8 mouse cellular contexts compared by ENCODE assay signal in genomic region chr15:81809550-81809949, GRCm38 (mm10). TPM values are rescaled to one million over a fixed set of nuclear protein-coding genes. Genes with fewer than 3 reads are reported as not detected.
A peak's percentile ranks its signal among the peaks of the same experiment; 100 is the strongest.
DNase-seq lines count a peak whose midpoint lies in the region; ATAC-seq and TF ChIP-seq lines count a peak whose summit lies in the region.

No protein-coding gene starts in this region.

- no peak for DNase-seq in hindbrain, embryonic 10.5 days (ENCODE audit: low spot score)
- DNase-seq in hindbrain, embryonic 11.5 days (ENCODE audit: low spot score): no peak
- DNase-seq in embryonic facial prominence, embryonic 11.5 days (ENCODE audit: low spot score): no peak
- no peak for DNase-seq in frontal cortex, postnatal 10 days (ENCODE audit: low spot score in 2 of 2)
- DNase-seq in thymus, adult 18-20 months: no peak
- no peak for DNase-seq in Muller cell, postnatal 12 days (ENCODE audit: inconsistent ontology term)

- H3K79me2 ChIP-seq in myocyte (ENCODE audit: control insufficient read depth, insufficient read depth): peaks cover 26% of the 10 kb centered on the region

- H3K36me3 ChIP-seq in hindbrain, embryonic 10.5 days: no peaks in the 10 kb centered on the region
- no peaks in the 10 kb centered on the region for H3K36me3 ChIP-seq in hindbrain, embryonic 11.5 days (ENCODE audit: control insufficient read depth, insufficient read depth, low read length)
- H3K36me3 ChIP-seq in embryonic facial prominence, embryonic 11.5 days (replicated peaks; ENCODE audit: control insufficient read depth, insufficient read depth, low read depth, low read length): no peaks in the 10 kb centered on the region
- no peaks in the 10 kb centered on the region for H3K36me3 ChIP-seq in intestine, embryonic 15.5 days
- H3K36me3 ChIP-seq in myocyte (ENCODE audit: control insufficient read depth, insufficient read depth): no peaks in the 10 kb centered on the region

- TF ChIP-seq POLR2A in myocyte (IDR thresholded peaks at IDR 0.05; ENCODE audit: insufficient read length, low read depth): no peak

- WGBS in hindbrain, embryonic 10.5 days: 68% methylated on average over 1 of the region's 1 CpGs
- WGBS in hindbrain, embryonic 11.5 days: 55% methylated on average over 1 of the region's 1 CpGs
- 59% methylated on average over 1 of the region's 1 CpGs for WGBS in embryonic facial prominence, embryonic 11.5 days
- 22% methylated on average over 1 of the region's 1 CpGs for WGBS in intestine, embryonic 15.5 days

- peak overlapping the region; percentile 95 for H3K27ac ChIP-seq in hindbrain, embryonic 10.5 days
- no peak overlapping the region for H3K27ac ChIP-seq in hindbrain, embryonic 11.5 days (ENCODE audit: low read depth, low read length)
- no peak overlapping the region for H3K27ac ChIP-seq in embryonic facial prominence, embryonic 11.5 days (replicated peaks; ENCODE audit: low read depth, low read length)
- H3K27ac ChIP-seq in intestine, embryonic 15.5 days: peak overlapping the region; percentile 86

- H3K4me1 ChIP-seq in hindbrain, embryonic 10.5 days (replicated peaks): peaks cover 50% of the 10 kb centered on the region
- H3K4me1 ChIP-seq in hindbrain, embryonic 11.5 days (replicated peaks; ENCODE audit: control insufficient read depth, insufficient read depth, low read length): peaks cover 9% of the 10 kb centered on the region
- no peaks in the 10 kb centered on the region for H3K4me1 ChIP-seq in embryonic facial prominence, embryonic 11.5 days (ENCODE audit: control insufficient read depth, insufficient read depth, low read length)
- H3K4me1 ChIP-seq in intestine, embryonic 15.5 days (replicated peaks): peaks cover 20% of the 10 kb centered on the region

- H3K27me3 ChIP-seq in hindbrain, embryonic 10.5 days (ENCODE audit: insufficient read depth, poor library complexity, severe bottlenecking): peaks cover 6% of the 10 kb centered on the region; the same call in 1 of the 2 replicates
- no peaks in the 10 kb centered on the region for H3K27me3 ChIP-seq in hindbrain, embryonic 11.5 days (ENCODE audit: control insufficient read depth, insufficient read depth, low read length)
- H3K27me3 ChIP-seq in embryonic facial prominence, embryonic 11.5 days (ENCODE audit: control insufficient read depth, insufficient read depth, low read length): no peaks in the 10 kb centered on the region
- no peaks in the 10 kb centered on the region for H3K27me3 ChIP-seq in intestine, embryonic 15.5 days (replicated peaks)
- no peaks in the 10 kb centered on the region for H3K27me3 ChIP-seq in myocyte (ENCODE audit: control insufficient read depth, insufficient read depth, insufficient read length)

- H3K4me2 ChIP-seq in hindbrain, embryonic 11.5 days (replicated peaks; ENCODE audit: low read depth, low read length): no peak overlapping the region
- peak overlapping the region; percentile 69; the same call in 1 of the 2 replicates for H3K4me2 ChIP-seq in embryonic facial prominence, embryonic 11.5 days (ENCODE audit: low read depth, low read length)
- peak overlapping the region; percentile 84 for H3K4me2 ChIP-seq in intestine, embryonic 15.5 days (replicated peaks)
- H3K4me2 ChIP-seq in myocyte (ENCODE audit: low read depth): peak overlapping the region; percentile 98

- H3K9ac ChIP-seq in hindbrain, embryonic 11.5 days (ENCODE audit: low read depth, low read length): no peak overlapping the region
- no peak overlapping the region for H3K9ac ChIP-seq in embryonic facial prominence, embryonic 11.5 days (replicated peaks; ENCODE audit: low read length)
- H3K9ac ChIP-seq in intestine, embryonic 15.5 days: no peak overlapping the region

- H3ac ChIP-seq in myocyte (ENCODE audit: control insufficient read depth, insufficient read length): no peak overlapping the region

- no peaks in the 10 kb centered on the region for H3K9me3 ChIP-seq in hindbrain, embryonic 10.5 days
- no peaks in the 10 kb centered on the region for H3K9me3 ChIP-seq in hindbrain, embryonic 11.5 days (ENCODE audit: control insufficient read depth, low read length)
- no peaks in the 10 kb centered on the region for H3K9me3 ChIP-seq in embryonic facial prominence, embryonic 11.5 days (replicated peaks; ENCODE audit: control insufficient read depth, low read length)
- H3K9me3 ChIP-seq in intestine, embryonic 15.5 days: no peaks in the 10 kb centered on the region

- H3K4me3 ChIP-seq in hindbrain, embryonic 10.5 days: peak overlapping the region; percentile 88
- no peak overlapping the region for H3K4me3 ChIP-seq in hindbrain, embryonic 11.5 days (ENCODE audit: low read depth, low read length)
- no peak overlapping the region for H3K4me3 ChIP-seq in embryonic facial prominence, embryonic 11.5 days (ENCODE audit: low read depth, low read length)
- H3K4me3 ChIP-seq in intestine, embryonic 15.5 days (replicated peaks): no peak overlapping the region; the same call in 1 of the 2 replicates
- H3K4me3 ChIP-seq in myocyte: peak overlapping the region; percentile 44

- no peak for ATAC-seq in hindbrain, embryonic 11.5 days (ENCODE audit: low FRiP score)
- ATAC-seq in embryonic facial prominence, embryonic 11.5 days (replicated peaks; ENCODE audit: insufficient number of reproducible peaks, low FRiP score, low TSS enrichment, low read depth): no peak
- no peak for ATAC-seq in intestine, embryonic 15.5 days

TF ChIP-seq in myocyte, 11 proteins besides CTCF, POLR2A, EP300 and RAD21:
- TF ChIP-seq SRF (IDR thresholded peaks at IDR 0.05; ENCODE audit: control insufficient read depth, insufficient read length, low read depth) (no peak), MAX (IDR thresholded peaks at IDR 0.05; ENCODE audit: low read depth) (no peak), POLR2AphosphoS2 (IDR thresholded peaks at IDR 0.05; ENCODE audit: insufficient read length, low read depth) (no peak)

RNA-seq across cellular contexts. Expression of gene Tef, which starts 7.3 kb away (rescaled TPM):
- 16.4 and 19.4 TPM in 2 replicates for polyA plus RNA-seq in hindbrain, embryonic 10.5 days (2016; fragmentation: Nextera tagmentation; extraction: Ambion mirVana)
- polyA plus RNA-seq in hindbrain, embryonic 11.5 days (2014; fragmentation: Nextera tagmentation; extraction: Ambion mirVana): 12.0 and 12.4 TPM in 2 replicates
- polyA plus RNA-seq in embryonic facial prominence, embryonic 11.5 days (2014; fragmentation: Nextera tagmentation; extraction: Ambion mirVana): 11.4 and 13.1 TPM in 2 replicates
- 15.9 and 17.7 TPM in 2 replicates for polyA plus RNA-seq in intestine, embryonic 15.5 days (2015; fragmentation: Nextera tagmentation; extraction: Ambion mirVana)
- polyA plus RNA-seq in myocyte (2012; fragmentation: generic; extraction: Trizol): 58.4 TPM

RNA-seq across cellular contexts. Expression of gene Tob2, which starts 49.0 kb away (rescaled TPM):
- polyA plus RNA-seq in hindbrain, embryonic 10.5 days (2016; fragmentation: Nextera tagmentation; extraction: Ambion mirVana): 18.6 and 19.1 TPM in 2 replicates
- polyA plus RNA-seq in hindbrain, embryonic 11.5 days (2014; fragmentation: Nextera tagmentation; extraction: Ambion mirVana): 10.5 and 12.5 TPM in 2 replicates
- polyA plus RNA-seq in embryonic facial prominence, embryonic 11.5 days (2014; fragmentation: Nextera tagmentation; extraction: Ambion mirVana): 10.7 and 11.1 TPM in 2 replicates
- polyA plus RNA-seq in intestine, embryonic 15.5 days (2015; fragmentation: Nextera tagmentation; extraction: Ambion mirVana): 25.9 and 26.0 TPM in 2 replicates
- polyA plus RNA-seq in myocyte (2012; fragmentation: generic; extraction: Trizol): 37.9 TPM

Comparison
In these comparisons a context has a peak if more than half of its experiments do, and no peak if none do; other contexts are left out.
1. H3K27ac ChIP-seq: peak in hindbrain, embryonic 10.5 days (single experiment) and intestine, embryonic 15.5 days (single experiment); none in hindbrain, embryonic 11.5 days (single experiment) and embryonic facial prominence, embryonic 11.5 days (single experiment).
2. H3K4me3 ChIP-seq: peak in hindbrain, embryonic 10.5 days (single experiment) and myocyte (single experiment); none in hindbrain, embryonic 11.5 days (single experiment), embryonic facial prominence, embryonic 11.5 days (single experiment) and intestine, embryonic 15.5 days (single experiment).